ENCODE assay signal across 8 mouse cellular contexts in genomic region chr6:86851561-86851960, GRCm38 (mm10). TPM values are rescaled to one million over a fixed set of nuclear protein-coding genes. Genes with fewer than 3 reads are reported as not detected.
A peak's percentile ranks its signal among the peaks of the same experiment; 100 is the strongest.
DNase-seq lines count a peak whose midpoint lies in the region; ATAC-seq and TF ChIP-seq lines count a peak whose summit lies in the region.

No protein-coding gene starts in this region.

- H3K27ac ChIP-seq in heart, embryonic 15.5 days: peak overlapping the region; percentile 59
- peak overlapping the region; percentile 33 for H3K27ac ChIP-seq in cortical plate, adult 2 months (ENCODE audit: insufficient read depth, low read length)
- H3K27ac ChIP-seq in intestine, postnatal 0 days (ENCODE audit: low read depth, low read length): no peak overlapping the region
- H3K27ac ChIP-seq in midbrain, embryonic 13.5 days: no peak overlapping the region

- intact Hi-C loops in left cerebral cortex, postnatal 4 days (cut with DNase I): no loop called here

- peaks cover 54% of the 10 kb centered on the region for H3K4me1 ChIP-seq in heart, embryonic 15.5 days (replicated peaks)
- peaks cover 20% of the 10 kb centered on the region for H3K4me1 ChIP-seq in cortical plate, adult 2 months (ENCODE audit: control insufficient read depth, insufficient read depth, low read length)
- no peaks in the 10 kb centered on the region; the same call in 1 of the 2 replicates for H3K4me1 ChIP-seq in intestine, postnatal 0 days (replicated peaks; ENCODE audit: control insufficient read depth, insufficient read depth, low read length)
- peaks cover 57% of the 10 kb centered on the region for H3K4me1 ChIP-seq in midbrain, embryonic 13.5 days (replicated peaks)

- no peaks in the 10 kb centered on the region for H3K27me3 ChIP-seq in heart, embryonic 15.5 days
- no peaks in the 10 kb centered on the region for H3K27me3 ChIP-seq in intestine, postnatal 0 days (replicated peaks; ENCODE audit: control insufficient read depth, insufficient read depth, low read length)
- no peaks in the 10 kb centered on the region for H3K27me3 ChIP-seq in midbrain, embryonic 13.5 days

- no peaks in the 10 kb centered on the region for H3K9me3 ChIP-seq in heart, embryonic 15.5 days (replicated peaks)
- H3K9me3 ChIP-seq in intestine, postnatal 0 days (ENCODE audit: control insufficient read depth): no peaks in the 10 kb centered on the region
- H3K9me3 ChIP-seq in midbrain, embryonic 13.5 days: no peaks in the 10 kb centered on the region

- H3K36me3 ChIP-seq in heart, embryonic 15.5 days: no peaks in the 10 kb centered on the region
- no peaks in the 10 kb centered on the region for H3K36me3 ChIP-seq in intestine, postnatal 0 days (ENCODE audit: control insufficient read depth, insufficient read depth)
- peaks cover 10% of the 10 kb centered on the region; the same call in 1 of the 2 replicates for H3K36me3 ChIP-seq in midbrain, embryonic 13.5 days

- no peak for DNase-seq in heart, postnatal 4 days
- DNase-seq in thymus, postnatal 10 days (ENCODE audit: low spot score in 2 of 2): no peak
- DNase-seq in layer of hippocampus, adult 8-10 months (ENCODE audit: low spot score in 2 of 2): no peak
- no peak for DNase-seq in left cerebral cortex, postnatal 4 days

- no peak for ATAC-seq in heart, embryonic 15.5 days (replicated peaks; ENCODE audit: insufficient number of reproducible peaks, insufficient read depth, low FRiP score, low read depth)
- 0 out of 2 replicates have a peak, but pooled peaks have one; percentile 11 for ATAC-seq in intestine, postnatal 0 days
- ATAC-seq in midbrain, embryonic 13.5 days: no peak

- 0% methylated on average over 1 of the region's 1 CpGs for whole genome bisulfite sequencing in heart, embryonic 15.5 days
- 0% methylated on average over 1 of the region's 1 CpGs for WGBS in intestine, postnatal 0 days
- 5% methylated on average over 1 of the region's 1 CpGs for WGBS in midbrain, embryonic 13.5 days

- TF ChIP-seq CTCF in cortical plate, adult 2 months (IDR thresholded peaks at IDR 0.05; ENCODE audit: extremely low read depth, insufficient read depth, low read length): no peak
- no peak for TF ChIP-seq CTCF in intestine, postnatal 0 days (IDR thresholded peaks at IDR 0.05; ENCODE audit: low read depth)

- no peak for TF ChIP-seq POLR2A in cortical plate, adult 2 months (IDR thresholded peaks at IDR 0.05; ENCODE audit: extremely low read depth, insufficient read depth, low read length)

- H3K4me3 ChIP-seq in heart, embryonic 15.5 days: peak overlapping the region; percentile 95
- peak overlapping the region; percentile 65 for H3K4me3 ChIP-seq in cortical plate, adult 2 months (ENCODE audit: insufficient read depth, low read length)
- no peak overlapping the region for H3K4me3 ChIP-seq in intestine, postnatal 0 days (ENCODE audit: low read depth, low read length)
- peak overlapping the region; percentile 87 for H3K4me3 ChIP-seq in midbrain, embryonic 13.5 days (replicated peaks)

- peak overlapping the region; percentile 31; the same call in 1 of the 2 replicates for H3K9ac ChIP-seq in heart, embryonic 15.5 days
- no peak overlapping the region for H3K9ac ChIP-seq in intestine, postnatal 0 days (ENCODE audit: low read depth, low read length)
- peak overlapping the region; percentile 92 for H3K9ac ChIP-seq in midbrain, embryonic 13.5 days (replicated peaks)

- H3K4me2 ChIP-seq in heart, embryonic 15.5 days: peak overlapping the region; percentile 77
- peak overlapping the region; percentile 84 for H3K4me2 ChIP-seq in intestine, postnatal 0 days (replicated peaks; ENCODE audit: low read depth)
- H3K4me2 ChIP-seq in midbrain, embryonic 13.5 days (replicated peaks): peak overlapping the region; percentile 88

RNA-seq across cellular contexts. Expression of gene Aak1, which starts 2.2 kb away (rescaled TPM):
- 16.6 and 21.8 TPM in 2 replicates for polyA plus RNA-seq in heart, embryonic 15.5 days (2015; fragmentation: Nextera tagmentation; extraction: Ambion mirVana)
- 100 to 1,000 TPM in 1 of 2 experiments, 10 to 100 TPM in 1; 99.0 to 109 TPM for total RNA-seq in heart, postnatal 4 days (2021)
- 152 and 173 TPM in 2 replicates for polyA plus RNA-seq in cortical plate, adult 2 months (2012; rRNA removed)
- polyA plus RNA-seq in intestine, postnatal 0 days (2015; fragmentation: Nextera tagmentation; extraction: Ambion mirVana): 5.7 and 7.2 TPM in 2 replicates
- polyA plus RNA-seq in midbrain, embryonic 13.5 days (2015; fragmentation: Nextera tagmentation; extraction: Ambion mirVana): 32.1 and 34.4 TPM in 2 replicates
- total RNA-seq in layer of hippocampus, adult 8-10 months (2022): 100 to 1,000 TPM; 392 to 484 (median 448) TPM
- 100 to 1,000 TPM; 165 to 166 TPM for total RNA-seq in left cerebral cortex, postnatal 4 days (2021)

RNA-seq across cellular contexts. Expression of gene Anxa4, which starts 58.2 kb away (rescaled TPM):
- polyA plus RNA-seq in heart, embryonic 15.5 days (2015; fragmentation: Nextera tagmentation; extraction: Ambion mirVana): 26.3 and 32.3 TPM in 2 replicates
- 10 to 100 TPM; 36.4 to 36.5 TPM for total RNA-seq in heart, postnatal 4 days (2021)
- 7.0 and 7.1 TPM in 2 replicates for polyA plus RNA-seq in cortical plate, adult 2 months (2012; rRNA removed)
- 541 and 578 TPM in 2 replicates for polyA plus RNA-seq in intestine, postnatal 0 days (2015; fragmentation: Nextera tagmentation; extraction: Ambion mirVana)
- polyA plus RNA-seq in midbrain, embryonic 13.5 days (2015; fragmentation: Nextera tagmentation; extraction: Ambion mirVana): 3.2 and 3.4 TPM in 2 replicates
- 10 to 100 TPM in 1 of 4 experiments, 1 to 10 TPM in 3; 6.2 to 19.2 (median 8.1) TPM for total RNA-seq in layer of hippocampus, adult 8-10 months (2022)
- total RNA-seq in left cerebral cortex, postnatal 4 days (2021): 1 to 10 TPM; 3.1 to 4.5 TPM

Comparison
In these comparisons a context has a peak if more than half of its experiments do, and no peak if none do; other contexts are left out.
1. H3K27ac ChIP-seq: peak in heart, embryonic 15.5 days (single experiment) and cortical plate, adult 2 months (single experiment); none in intestine, postnatal 0 days (single experiment) and midbrain, embryonic 13.5 days (single experiment).
2. RNA of gene Anxa4, which starts 58.2 kb away (polyA plus RNA-seq): 541 to 578 TPM in intestine, postnatal 0 days; 26.3 to 32.3 TPM in heart, embryonic 15.5 days, 7.0 to 7.1 TPM in cortical plate, adult 2 months and 3.2 to 3.4 TPM in midbrain, embryonic 13.5 days; every median in the first group is over 10 times any median in the second.
3. Peak in every context shown above with its lines, with median percentiles within 50 percentile points of each other: H3K4me2 ChIP-seq.